Mouse (Mus musculus) E14TG2a.4 (cell line): Measurements from ENCODE around the gene Olfr318.

Experiments
- CTCF ChIP-seq: conservative IDR thresholded peaks from 2 replicates; pipeline ENCODE4 v1.5.1; 2014; ENCODE audit warnings: low read length
- NANOG ChIP-seq: IDR thresholded peaks from 2 replicates; pipeline ENCODE4 v1.6.1; 2014; ENCODE audit warnings: borderline replicate concordance, low read length, mixed read lengths
- POU5F1 ChIP-seq: IDR thresholded peaks from 2 replicates; pipeline ENCODE4 v1.6.1; 2014; ENCODE audit warnings: low read length, borderline replicate concordance

GRCm38 (mm10) chr11:58738792-58739262 is 15.0 kb upstream of the Olfr318 start, which contains the start of gene Olfr317:
- TF ChIP-seq CTCF: no peak
- TF ChIP-seq POU5F1: no peak
- TF ChIP-seq NANOG: no peak
